Mouse (Mus musculus) mouse trophoblast stem cell (cell line): ENCODE data around the gene Armh3.
"Not testable (repeated sequence)": the region's sequence is repeated elsewhere in the genome, so short reads cannot be mapped to it uniquely, and the experiment has no call there.

Experiments
- in situ Hi-C, 2 experiments: fragments of 300-500 bp; cut with MseI, MboI; formaldehyde crosslinking; loops; 2 replicates in 1 of 2; 3 replicates in 1 of 2; pipeline ENCODE4 v1.15.1; 2025

The Armh3 gene

DNA sequence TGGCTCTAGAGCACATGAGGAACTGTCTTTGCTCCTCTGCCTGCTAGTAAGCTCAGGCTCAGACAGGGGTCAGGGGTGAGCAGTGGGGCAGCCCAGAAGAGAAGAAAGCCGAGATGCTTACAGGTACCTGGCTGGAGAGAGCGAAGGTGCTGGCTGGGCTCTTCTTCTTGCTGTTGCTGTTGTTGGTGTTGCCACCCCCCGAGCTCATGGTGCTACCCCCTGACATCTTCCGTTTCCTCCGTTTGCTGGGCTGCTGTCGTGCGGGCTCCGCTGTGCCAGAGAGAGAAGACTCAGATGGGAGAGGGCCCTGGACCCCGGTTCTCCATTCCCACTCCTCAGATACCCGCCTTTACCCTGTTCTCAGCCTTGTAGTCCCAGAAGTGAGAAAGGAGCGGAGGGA, 35.6 kb upstream of the Armh3 start:
- in situ Hi-C loops = no loop called here

DNA sequence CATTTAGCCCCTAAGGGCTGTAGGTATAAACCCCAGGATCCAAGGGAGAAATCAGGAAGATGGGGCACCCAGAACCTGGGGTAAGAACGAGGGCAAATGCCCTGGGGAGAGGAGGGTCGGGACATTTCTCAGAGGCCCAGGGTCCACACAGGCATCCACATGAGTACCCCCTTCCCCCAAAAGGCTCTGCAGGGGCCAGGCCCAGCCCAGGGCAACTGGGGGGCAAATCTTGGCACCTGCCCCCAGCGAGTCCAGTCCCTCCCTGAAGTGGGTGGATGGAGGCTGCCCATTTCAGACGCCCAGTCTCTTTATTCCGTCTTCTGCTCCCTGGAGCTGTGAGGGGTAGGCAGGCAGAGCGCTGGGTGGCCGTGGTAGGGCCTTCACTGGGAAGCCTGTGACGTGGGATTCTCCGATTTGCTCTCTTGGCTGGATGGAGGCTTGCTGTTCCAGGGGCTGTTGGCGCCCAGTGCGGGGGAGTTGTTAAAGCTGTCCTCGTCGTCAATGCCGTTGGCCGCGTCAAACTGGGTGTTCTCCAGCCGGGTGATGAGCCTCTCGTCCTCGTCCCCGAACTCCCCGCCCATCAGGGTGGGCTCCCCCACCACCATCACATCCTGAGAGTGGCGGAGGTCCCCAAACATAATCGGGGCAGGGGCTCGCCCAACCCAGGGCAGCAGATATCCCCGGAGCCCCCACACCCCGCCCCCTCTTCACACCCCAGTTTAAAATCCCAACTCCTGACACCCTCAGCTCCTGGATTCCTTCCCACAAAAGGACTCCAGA, 34.6 kb upstream of the Armh3 start:
- in situ Hi-C loops = no loop called here

DNA sequence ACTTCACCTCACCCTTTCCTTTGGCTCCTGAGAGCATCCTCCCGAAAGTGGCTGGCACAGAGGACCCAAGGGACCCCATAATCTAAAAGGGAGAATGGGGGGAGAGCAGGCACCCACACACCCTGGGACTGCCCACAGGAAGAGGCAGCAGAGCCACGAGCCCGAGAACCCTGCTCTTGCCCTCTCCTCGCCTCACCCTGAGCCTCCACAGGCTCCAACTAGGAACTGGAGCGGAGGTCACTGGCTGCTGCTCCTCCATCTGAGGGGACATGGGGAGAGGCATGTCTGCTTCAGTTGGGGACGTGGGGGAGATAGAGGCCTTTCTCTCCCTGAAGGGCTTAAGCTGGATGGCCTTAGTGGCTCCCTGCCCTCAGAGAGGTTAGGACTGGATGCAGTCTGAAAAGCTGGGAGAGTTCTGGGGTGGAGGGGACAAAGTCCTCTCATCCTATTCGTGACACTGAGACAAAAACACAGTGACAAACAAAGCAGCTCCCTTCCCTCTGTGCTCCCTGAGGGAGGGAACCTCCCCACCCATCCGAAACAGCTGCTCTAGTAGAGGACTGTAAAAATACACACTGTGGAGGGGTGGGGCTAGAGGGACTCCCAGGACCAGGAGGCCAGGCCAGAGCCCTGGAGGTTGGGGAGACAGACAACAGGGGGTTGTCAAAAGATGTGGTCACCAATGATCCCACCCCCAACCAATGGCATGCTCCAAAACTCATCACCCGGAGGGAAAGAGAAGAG, 33.6 kb upstream of the Armh3 start:
- in situ Hi-C loops = no loop called here

DNA sequence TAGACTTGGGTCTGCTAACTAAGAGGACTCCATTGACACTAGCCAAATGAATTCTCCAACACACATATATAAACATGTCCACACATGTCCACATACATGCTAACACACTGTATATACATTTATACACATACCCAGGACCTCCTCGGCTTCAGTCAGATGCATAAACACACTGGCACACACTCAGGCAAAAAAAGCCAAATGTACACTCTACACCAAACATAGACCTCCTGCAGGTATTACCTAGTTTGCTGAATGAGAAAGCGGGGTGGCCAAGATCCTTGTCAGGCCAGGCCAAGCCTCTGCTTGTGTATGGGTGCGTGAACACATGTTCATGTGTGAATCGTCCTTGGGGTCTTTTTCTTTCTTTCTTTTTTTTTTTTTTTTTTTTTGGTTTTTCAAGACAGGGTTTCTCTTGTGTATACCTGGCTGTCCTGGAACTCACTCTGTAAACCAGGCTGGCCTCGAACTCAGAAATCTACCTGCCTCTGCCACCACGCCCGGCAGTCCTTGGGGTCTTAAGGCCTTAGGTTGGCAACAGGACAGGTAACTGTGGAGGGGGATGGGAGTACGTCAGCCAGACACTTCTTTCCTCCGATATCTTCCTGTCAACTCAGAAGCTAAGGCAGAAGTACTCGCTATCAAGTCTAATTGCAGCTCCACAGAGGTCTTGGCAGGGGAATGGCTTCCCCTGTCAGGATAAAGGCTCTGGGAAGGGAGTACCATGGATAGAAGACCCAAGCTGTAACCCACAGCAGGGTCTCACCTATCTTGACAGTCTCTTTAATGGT, 32.1 kb upstream of the Armh3 start:
- in situ Hi-C loops = no loop called here

DNA sequence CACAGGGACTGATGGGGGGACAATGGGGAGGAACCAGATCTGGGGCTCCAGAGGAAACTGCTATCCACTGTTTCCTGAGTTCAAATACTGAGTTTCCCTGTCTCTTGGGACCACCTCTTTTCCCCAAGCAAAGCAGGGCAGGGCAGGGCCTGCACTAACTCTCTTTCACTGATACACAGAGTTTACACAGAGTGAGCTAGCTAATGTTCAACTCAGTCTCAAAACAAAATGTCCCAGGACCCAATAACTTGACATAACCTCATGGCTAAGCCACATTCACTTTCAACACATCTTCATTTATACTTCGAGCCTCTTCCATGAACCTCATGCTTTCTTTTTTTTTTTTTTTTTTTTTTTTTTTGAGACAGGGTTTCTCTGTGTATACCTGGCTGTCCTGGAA, 31.4 kb upstream of the Armh3 start:
- in situ Hi-C loops = no loop called here

DNA sequence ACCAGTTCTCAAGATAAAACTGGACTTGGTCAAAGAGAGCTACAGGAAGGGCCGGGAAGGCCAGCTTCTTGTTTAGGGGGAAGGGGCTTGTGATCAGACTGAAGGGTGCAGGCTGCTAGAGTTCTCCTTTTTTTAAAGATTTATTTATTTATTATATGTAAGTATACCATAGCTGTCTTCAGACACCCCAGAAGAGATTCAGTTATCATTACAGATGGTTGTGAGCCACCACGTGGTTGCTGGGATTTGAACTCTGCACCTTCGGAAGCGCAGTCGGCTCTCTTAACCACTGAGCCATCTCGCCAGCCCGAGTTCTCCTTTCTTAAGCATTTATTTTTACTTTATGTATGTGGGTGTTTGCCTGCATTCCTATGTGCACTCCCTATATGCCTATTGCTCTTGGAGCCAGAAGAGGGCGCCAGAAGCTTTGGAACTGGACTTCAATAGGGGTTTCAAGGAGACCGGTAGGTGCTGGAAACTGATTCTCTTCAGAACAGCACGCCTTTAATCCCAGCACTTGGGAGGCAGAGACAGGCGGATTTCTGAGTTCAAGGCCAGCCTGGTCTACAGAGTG, 30.5 kb upstream of the Armh3 start:
- in situ Hi-C loops = no loop called here

DNA sequence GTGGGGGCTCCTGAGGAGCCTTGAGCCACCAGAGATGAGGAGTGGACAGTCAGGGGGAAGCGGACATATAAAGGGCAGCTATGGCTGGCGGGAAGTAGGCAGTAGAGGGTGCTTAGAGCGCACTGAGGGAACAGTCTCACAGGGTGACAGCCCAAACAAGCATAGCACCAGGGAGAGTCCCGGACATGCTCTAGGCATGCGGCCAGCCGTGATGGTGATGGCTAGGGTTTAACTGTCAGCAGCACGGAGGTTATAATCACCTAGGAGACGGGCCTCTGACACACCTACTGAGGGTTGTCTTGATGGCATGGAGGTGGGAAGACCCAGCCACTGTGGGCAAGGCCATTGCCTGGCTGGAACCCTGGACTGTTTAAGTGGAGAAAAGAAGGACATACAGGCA, 28.3 kb upstream of the Armh3 start:
- in situ Hi-C loops = no loop called here

DNA sequence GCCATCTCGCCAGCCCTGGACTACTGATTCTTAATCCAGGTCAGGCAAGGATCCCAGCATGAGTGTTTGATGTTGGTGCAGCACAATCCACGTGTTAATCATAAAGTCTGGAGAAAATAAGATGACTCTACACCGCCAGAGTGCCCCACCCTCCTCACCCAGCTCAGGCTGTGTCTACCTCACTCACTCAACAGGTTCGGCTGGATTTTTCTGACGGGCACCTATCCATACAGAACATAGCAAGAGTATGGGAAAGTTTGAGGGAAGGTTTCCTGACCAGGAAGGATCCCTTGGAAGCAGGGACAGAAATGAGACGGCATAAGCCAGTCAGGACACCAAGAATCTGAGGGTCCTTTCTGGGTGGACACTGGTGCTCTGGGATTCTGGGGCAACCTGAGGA, 26.7 kb upstream of the Armh3 start:
- in situ Hi-C loops = no loop called here

DNA sequence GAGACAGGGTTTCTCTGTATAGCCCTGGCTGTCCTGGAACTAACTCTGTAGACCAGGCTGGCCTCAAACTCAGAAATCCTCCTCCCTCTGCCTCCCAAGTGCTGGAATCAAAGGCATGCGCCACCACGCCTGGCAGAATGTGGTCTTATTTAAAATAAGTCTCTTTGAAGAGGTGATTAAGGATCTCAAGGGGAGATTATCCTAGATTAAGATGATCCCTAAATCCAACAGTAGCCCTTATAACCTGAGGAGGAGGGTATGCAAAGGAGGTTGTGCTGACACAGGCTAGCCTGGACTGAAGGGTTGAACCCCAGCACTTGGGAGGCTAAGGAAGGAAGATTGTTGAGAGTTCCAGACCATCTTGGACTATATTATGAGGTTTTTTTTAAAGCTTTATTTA, 17.7 kb upstream of the Armh3 start:
- in situ Hi-C loops = loop anchor here in 1 of 2 experiments (10.0 kb wide), 1 partner anchor 201 kb away; the partner anchor contains the start of gene Kcnip2

DNA sequence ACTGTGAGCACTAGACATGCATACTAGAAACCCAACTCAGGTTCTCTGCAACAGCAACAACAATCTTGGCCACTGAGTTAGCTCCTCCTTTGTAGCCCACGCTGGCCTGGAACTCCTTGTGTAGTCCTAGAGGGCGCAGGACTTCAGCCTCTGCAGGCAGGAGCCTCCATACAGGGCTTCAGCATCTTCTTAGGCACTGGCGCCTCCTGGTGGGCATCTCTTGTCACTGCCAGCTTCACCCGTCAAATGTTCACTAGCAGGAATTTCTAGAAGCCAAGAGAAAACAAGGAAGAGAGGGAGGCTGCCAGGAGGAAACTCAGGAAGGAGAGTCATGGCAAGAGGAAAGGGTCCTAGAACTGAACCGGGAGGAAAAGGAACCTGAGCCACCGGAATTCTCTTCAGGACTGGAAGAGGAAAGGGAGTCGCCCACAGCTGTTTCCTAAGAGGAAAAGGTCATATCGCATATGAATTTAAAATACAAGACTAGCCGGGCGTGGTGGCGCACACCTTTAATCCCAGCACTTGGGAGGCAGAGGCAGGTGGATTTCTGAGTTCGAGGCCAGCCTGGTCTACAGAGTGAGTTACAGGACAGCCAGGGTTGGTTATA, 16.4 kb upstream of the Armh3 start:
- in situ Hi-C loops = loop anchor here in 1 of 2 experiments (10.0 kb wide), 1 partner anchor 200 kb away; the partner anchor contains the start of gene Kcnip2

DNA sequence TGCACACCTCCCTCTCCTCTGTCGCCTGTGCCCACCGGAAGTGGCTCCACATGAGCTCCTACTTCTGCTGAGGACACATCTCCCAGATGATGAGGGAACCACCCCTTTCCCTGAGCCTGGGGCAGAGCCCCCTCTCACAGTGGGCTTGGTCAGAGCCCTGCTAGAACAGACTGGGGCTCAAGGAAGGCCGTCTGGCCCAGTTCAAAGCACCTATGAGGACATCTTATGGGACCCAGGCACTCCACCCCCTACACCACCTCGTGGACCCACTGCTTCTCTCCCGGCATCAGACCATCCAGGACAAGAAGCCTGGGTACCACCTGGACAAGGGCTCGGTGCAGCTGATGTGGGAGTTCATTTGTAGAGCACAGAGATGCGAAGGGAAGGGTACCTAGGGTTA, 7.4 kb upstream of the Armh3 start:
- in situ Hi-C loops = no loop called here

DNA sequence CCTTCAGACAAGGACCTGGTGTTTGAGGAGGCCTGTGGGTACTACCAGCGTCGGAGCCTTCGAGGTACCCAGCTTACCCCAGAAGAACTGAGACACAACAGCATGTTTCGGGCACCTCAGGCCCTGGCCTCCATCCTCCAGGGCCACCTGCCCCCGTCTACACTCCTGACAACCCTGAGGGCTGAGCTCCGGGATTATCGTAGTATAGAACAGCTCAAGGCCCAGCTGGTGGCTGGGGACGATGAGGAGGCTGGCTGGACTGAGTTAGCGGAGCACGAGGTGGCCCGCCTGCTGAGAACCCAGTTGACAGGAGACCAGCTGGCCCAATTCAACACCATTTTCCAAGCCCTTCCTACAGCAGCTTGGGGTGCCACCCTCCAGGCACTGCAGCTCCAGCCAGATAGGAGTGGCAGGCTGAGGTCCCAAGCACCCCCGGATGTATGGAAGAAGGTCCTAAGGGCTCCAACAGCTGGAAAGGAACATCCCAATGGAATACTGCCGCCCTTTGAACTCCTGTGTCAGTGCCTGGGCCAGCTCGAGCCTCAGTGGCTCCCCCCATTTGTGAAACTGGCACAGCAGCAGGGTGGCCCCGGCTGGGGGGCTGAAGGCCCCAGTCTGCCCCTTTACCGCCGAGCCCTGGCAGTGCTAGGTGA, 6.7 kb upstream of the Armh3 start:
- in situ Hi-C loops = no loop called here

DNA sequence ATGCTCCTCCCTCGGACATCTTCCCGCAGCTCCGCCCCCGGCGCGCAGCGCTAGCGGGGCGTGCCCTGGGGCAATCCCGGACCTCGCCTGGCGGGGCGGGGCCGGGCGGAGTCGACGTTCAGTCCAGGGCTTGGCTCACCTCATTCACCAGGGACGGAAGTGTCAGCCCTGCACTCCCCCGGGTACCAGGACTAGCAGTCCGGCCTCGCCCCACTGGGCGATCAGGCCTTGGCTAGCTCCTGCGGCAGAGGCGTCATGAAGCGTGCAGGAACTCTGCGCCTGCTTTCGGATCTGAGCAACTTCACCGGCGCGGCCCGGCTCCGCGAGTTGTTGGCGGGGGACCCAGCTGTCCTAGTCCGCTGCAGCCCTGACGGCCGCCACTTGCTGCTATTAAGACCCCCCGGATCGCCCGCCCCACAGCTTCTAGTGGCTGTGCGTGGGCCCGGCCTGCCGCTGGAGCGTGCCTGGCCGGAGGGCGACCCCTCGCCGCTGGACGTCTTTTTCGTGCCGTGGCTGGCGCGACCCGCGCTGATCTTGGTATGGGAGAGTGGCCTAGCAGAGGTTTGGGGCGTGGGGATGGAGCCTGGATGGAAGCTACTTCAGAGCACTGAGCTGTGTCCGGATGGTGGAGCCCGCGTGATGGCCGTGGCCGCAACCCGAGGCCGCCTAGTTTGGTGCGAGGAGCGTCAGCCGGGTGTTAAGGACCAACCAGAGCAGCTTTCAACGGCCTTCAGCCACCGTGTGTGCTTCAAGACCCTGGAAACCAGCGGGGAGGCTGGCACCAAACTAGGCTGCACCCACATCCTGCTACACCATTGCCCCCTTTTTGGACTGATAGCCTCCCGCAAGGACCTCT, 5.3 kb upstream of the Armh3 start, which contains the start of gene Hps6:
Hps6 (plus strand) TSS at position 138 of the 856 bp plus-strand sequence.
- in situ Hi-C loops = no loop called here

DNA sequence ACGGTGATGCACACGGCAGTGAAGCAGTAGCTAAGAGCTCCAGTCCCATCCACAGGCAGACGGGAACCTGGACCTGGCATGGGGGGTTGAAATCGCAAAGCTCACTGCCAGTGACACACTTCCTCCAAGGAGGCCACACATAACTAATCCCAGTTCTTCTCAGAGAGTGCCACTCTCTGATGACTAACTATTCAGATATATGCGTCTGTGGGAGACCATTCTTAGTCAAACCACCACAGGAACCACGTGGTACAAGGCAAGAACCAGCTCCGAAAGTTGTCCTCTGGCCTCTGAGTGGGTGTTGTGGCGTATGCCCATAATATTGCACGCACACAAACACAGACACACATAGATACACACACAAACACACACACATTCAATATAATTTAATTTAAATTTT, 4.0 kb upstream of the Armh3 start:
- in situ Hi-C loops = no loop called here

DNA sequence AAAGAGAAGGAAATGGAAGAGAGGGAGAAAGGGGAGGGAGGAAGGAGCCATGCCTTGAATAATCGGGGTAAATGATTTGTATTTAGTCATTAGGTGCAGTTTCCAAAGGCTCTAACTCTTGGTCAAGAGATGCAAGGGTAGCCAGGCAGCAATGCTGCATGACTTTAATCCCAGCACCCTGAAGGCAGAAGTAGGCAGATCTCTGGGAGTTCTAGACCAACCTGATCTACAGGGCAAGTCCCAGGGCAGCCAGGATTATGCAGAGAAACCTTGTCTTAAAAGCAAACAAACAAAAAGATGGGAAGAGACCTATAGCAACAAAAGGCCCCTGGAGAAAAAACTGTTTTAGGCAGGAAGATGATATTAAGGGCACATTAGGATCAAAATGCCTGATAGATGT, 1.1 kb upstream of the Armh3 start:
- in situ Hi-C loops = no loop called here

DNA sequence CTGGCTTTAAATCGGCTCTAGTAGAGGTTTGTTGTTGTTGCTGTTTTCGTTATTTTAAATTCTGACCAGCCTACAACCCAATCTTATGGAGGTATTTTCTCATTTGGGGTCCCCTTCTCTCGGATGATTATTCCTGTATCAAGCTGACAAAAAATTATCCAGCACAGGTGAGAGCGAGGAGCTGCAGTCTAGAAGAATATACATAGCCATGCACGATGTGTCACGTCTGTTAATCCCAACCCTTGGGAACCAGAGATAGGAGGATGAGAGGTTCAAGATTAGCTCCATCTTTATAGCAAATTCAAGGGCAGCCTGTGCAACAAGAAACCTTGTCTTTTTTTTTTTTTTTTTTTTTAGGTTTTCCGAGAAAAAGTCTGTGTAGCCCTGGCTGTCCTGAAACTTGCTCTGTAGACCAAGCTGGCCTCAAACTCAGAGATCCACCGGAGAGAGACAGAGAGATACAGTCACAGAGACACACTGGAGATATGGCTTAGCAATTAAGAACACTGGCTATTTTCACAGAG, 468 bp upstream of the Armh3 start:
- in situ Hi-C loops = no loop called here

DNA sequence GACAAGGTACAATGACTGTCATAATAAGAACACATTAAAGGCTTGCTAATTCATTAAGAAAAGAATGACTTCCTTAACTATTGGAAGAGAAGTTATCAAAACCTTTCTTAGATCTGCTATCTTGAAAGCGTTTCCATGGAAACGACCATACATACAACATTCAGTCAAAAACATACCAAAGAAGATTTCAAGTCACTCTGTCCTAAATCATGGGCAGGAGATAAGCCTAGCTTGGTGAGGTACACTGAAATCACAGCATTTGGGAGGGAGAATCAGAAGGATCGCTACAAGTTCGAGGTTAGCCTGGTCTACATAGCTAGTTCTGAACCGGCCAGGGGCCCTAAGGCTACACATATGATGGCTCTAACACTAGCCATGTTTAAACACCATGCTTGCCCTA, 923 bp downstream of the Armh3 start:
- in situ Hi-C loops = no loop called here

DNA sequence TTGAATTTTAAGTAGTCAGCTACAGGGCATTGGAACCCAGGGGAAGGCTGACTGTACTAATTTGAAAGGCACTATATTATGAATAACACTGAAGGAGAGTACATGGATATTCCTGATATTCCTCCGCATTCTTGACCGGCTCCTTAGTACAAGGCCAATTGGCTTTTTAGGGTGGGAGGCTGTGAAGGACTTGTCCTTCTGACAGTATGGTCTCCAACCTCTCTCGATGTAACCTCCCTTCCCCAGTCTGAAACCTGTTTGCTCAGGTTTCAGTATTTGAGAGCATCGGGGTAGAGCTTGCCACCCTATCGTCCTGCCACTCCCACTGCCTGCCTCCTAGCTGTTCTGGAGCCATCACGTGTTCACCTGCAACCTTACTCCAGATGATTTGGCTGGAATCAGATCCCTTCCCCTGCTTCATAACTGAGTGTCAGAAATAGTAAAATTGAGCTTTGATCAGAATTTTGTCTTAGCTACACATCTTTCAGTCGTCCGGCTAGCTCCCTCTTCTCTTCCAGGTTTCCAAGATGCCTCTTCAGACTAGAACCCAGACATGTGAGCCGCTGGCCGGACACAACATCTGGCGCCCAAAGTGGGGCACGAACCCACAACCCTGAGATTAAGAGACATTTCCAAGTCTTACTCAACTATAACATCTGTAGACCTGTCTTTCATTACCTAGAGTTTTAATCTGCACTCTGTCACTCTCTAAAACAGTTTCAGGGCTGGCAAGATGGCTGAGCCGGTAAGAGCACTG, 4.1 kb downstream of the Armh3 start:
- in situ Hi-C loops = no loop called here

DNA sequence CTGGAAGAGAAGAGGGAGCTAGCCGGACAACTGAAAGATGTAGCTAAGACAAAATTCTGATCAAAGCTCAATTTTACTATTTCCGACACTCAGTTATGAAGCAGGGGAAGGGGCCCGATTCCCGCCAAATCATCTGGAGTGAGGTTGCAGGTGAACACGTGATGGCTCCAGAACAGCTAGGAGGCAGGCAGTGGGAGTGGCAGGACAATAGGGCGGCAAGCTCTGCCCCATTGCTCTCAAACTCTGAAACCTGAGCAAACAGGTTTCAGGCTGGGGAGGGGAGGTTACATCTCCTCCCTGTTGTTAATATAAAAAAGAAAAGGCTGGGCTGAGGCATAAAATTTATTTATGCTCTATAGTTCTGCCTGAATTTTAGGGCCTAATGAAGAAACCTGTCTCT, 4.8 kb downstream of the Armh3 start:
- in situ Hi-C loops = not testable (repeated sequence)
